ENCODE assay signal across 21 mouse cellular contexts in the genomic region with DNA sequence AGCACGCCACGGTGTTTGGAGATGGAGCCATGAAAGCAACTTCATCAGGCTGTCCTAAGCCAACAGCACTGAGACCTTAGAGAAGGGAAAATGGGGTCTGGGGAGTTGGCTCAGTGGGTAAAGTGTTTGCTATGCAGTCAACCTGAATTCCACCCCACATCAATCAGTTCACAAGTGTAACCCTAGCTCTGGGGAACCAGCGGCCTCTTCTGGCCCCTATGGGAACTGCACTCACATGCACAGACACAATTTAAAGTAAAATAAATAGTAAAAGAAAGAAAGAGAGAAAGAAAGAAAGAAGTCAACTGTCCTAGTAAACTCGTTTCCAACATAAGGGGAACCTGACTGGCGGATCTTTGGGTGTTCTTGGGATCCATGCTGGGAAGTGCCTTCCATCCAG. TPM values are rescaled to one million over a fixed set of nuclear protein-coding genes. Genes with fewer than 3 reads are reported as not detected.
DNase-seq lines count a peak whose midpoint lies in the region; ATAC-seq and TF ChIP-seq lines count a peak whose summit lies in the region.
"Had no signal": no experiment of that assay in that cellular context is flagged by ENCODE, and none has a peak within 500 bp of the region (broad histone marks: within the 10 kb centered on the region; RNA-seq: fewer than 3 reads in every experiment).

No protein-coding gene starts in this region.

- H3K9me3 ChIP-seq in stomach, postnatal 0 days (ENCODE audit: control insufficient read depth, low read length) = no peaks in the 10 kb centered on the region
- H3K9me3 ChIP-seq: forebrain, embryonic 13.5 days; heart, embryonic 15.5 days had no signal

- peaks cover 3% of the 10 kb centered on the region; the same call in 1 of the 2 replicates for H3K4me1 ChIP-seq in testis, adult 2 months (ENCODE audit: control insufficient read depth, insufficient read depth, low read length)
- H3K4me1 ChIP-seq in stomach, postnatal 0 days (replicated peaks; ENCODE audit: control insufficient read depth, insufficient read depth) = no peaks in the 10 kb centered on the region
- H3K4me1 ChIP-seq: forebrain, embryonic 13.5 days; heart, embryonic 15.5 days; hindbrain, embryonic 10.5 days had no signal

- peak; percentile 9; the same call in 1 of the 2 replicates for TF ChIP-seq CTCF in gastrocnemius, adult 2 months (IDR thresholded peaks at IDR 0.05)
- peak; percentile 44 for TF ChIP-seq CTCF in layer of hippocampus, adult 2 months (conservative IDR thresholded peaks at IDR 0.05)
- peak; percentile 19; the same call in 1 of the 2 replicates for TF ChIP-seq CTCF in testis, adult 2 months (IDR thresholded peaks at IDR 0.05; ENCODE audit: control insufficient read depth, insufficient read depth, insufficient replicate concordance, low read depth, low read length)
- peak; percentile 33 for TF ChIP-seq CTCF in stomach, postnatal 0 days (IDR thresholded peaks at IDR 0.05; ENCODE audit: low read depth)

- no peak for ATAC-seq in stomach, postnatal 0 days (ENCODE audit: low FRiP score, low TSS enrichment)
- ATAC-seq: CD4-positive, CD25-positive, alpha-beta regulatory T cell, adult 4 months; forebrain, embryonic 13.5 days; forebrain, postnatal 0 days had no signal

- no peak overlapping the region for H3K4me3 ChIP-seq in gastrocnemius, adult 2 months
- no peak overlapping the region for H3K4me3 ChIP-seq in layer of hippocampus, adult 2 months
- no peak overlapping the region for H3K4me3 ChIP-seq in testis, adult 2 months (ENCODE audit: control insufficient read depth, low read depth, low read length)
- H3K4me3 ChIP-seq in stomach, postnatal 0 days (ENCODE audit: low read depth, low read length) = no peak overlapping the region
- H3K4me3 ChIP-seq: embryonic facial prominence, embryonic 10.5 days; forebrain, embryonic 13.5 days; heart, embryonic 15.5 days; hindbrain, embryonic 10.5 days had no signal

- H3K9ac ChIP-seq in stomach, postnatal 0 days (ENCODE audit: low read length) = no peak overlapping the region
- H3K9ac ChIP-seq: forebrain, embryonic 13.5 days; forebrain, postnatal 0 days; heart, embryonic 15.5 days; hindbrain, embryonic 14.5 days had no signal

- H3K4me2 ChIP-seq in stomach, postnatal 0 days (replicated peaks; ENCODE audit: low read depth) = no peak overlapping the region
- H3K4me2 ChIP-seq: forebrain, embryonic 13.5 days; heart, embryonic 11.5 days; heart, embryonic 15.5 days; hindbrain, embryonic 14.5 days had no signal

- H3K27ac ChIP-seq in gastrocnemius, adult 2 months = no peak overlapping the region
- H3K27ac ChIP-seq in layer of hippocampus, adult 2 months = no peak overlapping the region
- no peak overlapping the region for H3K27ac ChIP-seq in testis, adult 2 months (ENCODE audit: control insufficient read depth, insufficient read depth, low read depth, low read length)
- H3K27ac ChIP-seq in stomach, postnatal 0 days (replicated peaks) = no peak overlapping the region
- H3K27ac ChIP-seq: embryonic facial prominence, embryonic 10.5 days; forebrain, embryonic 13.5 days; heart, embryonic 15.5 days; hindbrain, embryonic 10.5 days; hindbrain, embryonic 14.5 days had no signal

- no peak for TF ChIP-seq POLR2A in testis, adult 2 months (IDR thresholded peaks at IDR 0.05; ENCODE audit: control insufficient read depth, low read depth, low read length)

- no peak for DNase-seq in gastrocnemius, adult 2 months
- DNase-seq in gastrocnemius, postnatal 25 days = no peak
- no peak for DNase-seq in layer of hippocampus, adult 2 months (ENCODE audit: low spot score in 2 of 2)
- DNase-seq in layer of hippocampus, postnatal 25 days (ENCODE audit: extremely low spot score in 1 of 2, low spot score in 1 of 2) = no peak
- DNase-seq in testis, postnatal 14 days (ENCODE audit: low spot score) = no peak
- no peak for DNase-seq in stomach, postnatal 0 days (ENCODE audit: low spot score)
- DNase-seq in adrenal gland, postnatal 4 days (ENCODE audit: low spot score in 2 of 2) = no peak
- DNase-seq: adrenal gland, postnatal 10 days; cerebellum, adult 11-12 months; cerebellum, adult 9-10 months; cerebellum, postnatal 36 days; forebrain, postnatal 0 days; heart, adult 18-20 months had no signal

- no peaks in the 10 kb centered on the region for H3K36me3 ChIP-seq in testis, adult 2 months (ENCODE audit: control insufficient read depth, insufficient read depth, low read length)
- no peaks in the 10 kb centered on the region for H3K36me3 ChIP-seq in stomach, postnatal 0 days (ENCODE audit: control insufficient read depth, insufficient read depth, low read length)
- H3K36me3 ChIP-seq: embryonic facial prominence, embryonic 10.5 days; heart, embryonic 15.5 days; hindbrain, embryonic 10.5 days had no signal

- no peak for TF ChIP-seq EP300 in stomach, postnatal 0 days (optimal IDR thresholded peaks at IDR 0.05)

- intact Hi-C loops in gastrocnemius, adult 2 months (cut with DNase I) = no loop called here

- H3K27me3 ChIP-seq in testis, adult 2 months (ENCODE audit: control insufficient read depth, insufficient read depth, low read length) = no peaks in the 10 kb centered on the region
- no peaks in the 10 kb centered on the region for H3K27me3 ChIP-seq in stomach, postnatal 0 days (ENCODE audit: control insufficient read depth, insufficient read depth, low read length)

- WGBS in stomach, postnatal 0 days = 86% methylated on average over 5 of the region's 5 CpGs

RNA-seq across cellular contexts. Expression of gene Gna15, which starts 10.2 kb away (rescaled TPM):
- under 1 TPM; 0.26 to 0.53 TPM for total RNA-seq in gastrocnemius, adult 2 months (2021)
- under 1 TPM; 0.36 to 0.62 TPM for total RNA-seq in gastrocnemius, postnatal 25 days (2021)
- 1 to 10 TPM; 1.9 to 2.5 TPM for total RNA-seq in layer of hippocampus, adult 2 months (2021)
- total RNA-seq in layer of hippocampus, postnatal 25 days (2021) = 1 to 10 TPM; 2.4 to 3.2 TPM
- polyA plus RNA-seq in testis, adult 2 months (2012; rRNA removed) = 1.0 and 1.2 TPM in 2 replicates
- polyA plus RNA-seq in stomach, postnatal 0 days (2015; fragmentation: Nextera tagmentation; extraction: Ambion mirVana) = 9.8 and 10.1 TPM in 2 replicates
- 1 to 10 TPM in 1 of 2 experiments, under 1 TPM in 1; 0.67 to 1.2 TPM for total RNA-seq in adrenal gland, postnatal 4 days (2021)

RNA-seq across cellular contexts. Expression of gene S1pr4, which starts 13.9 kb away (rescaled TPM):
- 1 to 10 TPM in 1 of 2 experiments, under 1 TPM in 1; 0.97 to 1.2 TPM for total RNA-seq in gastrocnemius, adult 2 months (2021)
- under 1 TPM; 0.99 to 1.00 TPM for total RNA-seq in gastrocnemius, postnatal 25 days (2021)
- total RNA-seq in layer of hippocampus, adult 2 months (2021) = under 1 TPM; 0.39 to 0.95 TPM
- under 1 TPM; 0.35 to 0.54 TPM for total RNA-seq in layer of hippocampus, postnatal 25 days (2021)
- polyA plus RNA-seq in testis, adult 2 months (2012; rRNA removed) = 0.04 and 0.13 TPM in 2 replicates
- polyA plus RNA-seq in stomach, postnatal 0 days (2015; fragmentation: Nextera tagmentation; extraction: Ambion mirVana) = 1.0 and 1.5 TPM in 2 replicates
- 1 to 10 TPM; 2.0 to 2.7 TPM for total RNA-seq in adrenal gland, postnatal 4 days (2021)
- total RNA-seq: forebrain, postnatal 0 days had no signal

RNA-seq across cellular contexts. Expression of gene Ncln, which starts 17.6 kb away (rescaled TPM):
- 10 to 100 TPM; 38.3 to 44.8 TPM for total RNA-seq in gastrocnemius, adult 2 months (2021)
- 10 to 100 TPM; 34.2 to 47.8 TPM for total RNA-seq in gastrocnemius, postnatal 25 days (2021)
- total RNA-seq in layer of hippocampus, adult 2 months (2021) = 10 to 100 TPM; 83.1 to 93.5 TPM
- 10 to 100 TPM; 83.0 to 94.6 TPM for total RNA-seq in layer of hippocampus, postnatal 25 days (2021)
- polyA plus RNA-seq in testis, adult 2 months (2012; rRNA removed) = 70.4 and 71.3 TPM in 2 replicates
- polyA plus RNA-seq in stomach, postnatal 0 days (2015; fragmentation: Nextera tagmentation; extraction: Ambion mirVana) = 37.0 and 38.3 TPM in 2 replicates
- total RNA-seq in adrenal gland, postnatal 4 days (2021) = 100 to 1,000 TPM; 107 to 117 TPM

RNA-seq across cellular contexts. Expression of gene Gna11, which starts 31.2 kb away (rescaled TPM):
- 10 to 100 TPM; 25.7 to 30.3 TPM for total RNA-seq in gastrocnemius, adult 2 months (2021)
- 10 to 100 TPM; 24.8 to 25.9 TPM for total RNA-seq in gastrocnemius, postnatal 25 days (2021)
- total RNA-seq in layer of hippocampus, adult 2 months (2021) = 100 to 1,000 TPM; 118 to 123 TPM
- 100 to 1,000 TPM; 110 to 121 TPM for total RNA-seq in layer of hippocampus, postnatal 25 days (2021)
- 26.3 and 28.9 TPM in 2 replicates for polyA plus RNA-seq in testis, adult 2 months (2012; rRNA removed)
- polyA plus RNA-seq in stomach, postnatal 0 days (2015; fragmentation: Nextera tagmentation; extraction: Ambion mirVana) = 62.5 and 70.7 TPM in 2 replicates
- total RNA-seq in adrenal gland, postnatal 4 days (2021) = 10 to 100 TPM; 74.2 to 74.4 TPM

RNA-seq across cellular contexts. Expression of gene Celf5, which starts 31.3 kb away (rescaled TPM):
- total RNA-seq in gastrocnemius, adult 2 months (2021) = under 1 TPM in 1 of 2 experiments, not detected in 1; 0.17 TPM
- under 1 TPM in 1 of 2 experiments, not detected in 1; 0.24 TPM for total RNA-seq in gastrocnemius, postnatal 25 days (2021)
- total RNA-seq in layer of hippocampus, adult 2 months (2021) = 100 to 1,000 TPM; 286 to 287 TPM
- 100 to 1,000 TPM; 255 to 311 TPM for total RNA-seq in layer of hippocampus, postnatal 25 days (2021)
- 147 and 163 TPM in 2 replicates for polyA plus RNA-seq in testis, adult 2 months (2012; rRNA removed)
- 0.62 TPM in 2 replicates for polyA plus RNA-seq in stomach, postnatal 0 days (2015; fragmentation: Nextera tagmentation; extraction: Ambion mirVana)
- total RNA-seq in adrenal gland, postnatal 4 days (2021) = 1 to 10 TPM; 3.5 to 4.2 TPM
